Mouse (Mus musculus) liver, postnatal 0 days (tissue): ENCODE measurements around the gene Glod4. TPM values are rescaled to one million over a fixed set of nuclear protein-coding genes. Genes with fewer than 3 reads are reported as not detected.
A peak's percentile ranks its signal among the peaks of the same experiment; 100 is the strongest.

Experiments used
- ATAC-seq: fragments of 200-750 bp; cut with Nextera tagmentation; 2 replicates; pipeline ENCODE4 v1.8.0; 2017; ENCODE audit warnings: mild to moderate bottlenecking, moderate library complexity
- DNase-seq: peaks from one replicate; pipeline ENCODE4 v3.0.0-alpha.2; 2016
- H3K27ac ChIP-seq: fragments of 300-500 bp; sonication (generic); 2 replicates; pipeline ENCODE4 v1.5.1; 2014; ENCODE audit warnings: antibody characterized with exemption, moderate library complexity, mild to moderate bottlenecking, low read depth
- H3K27me3 ChIP-seq: fragments of 300-500 bp; sonication (generic); 2 replicates; pipeline ENCODE4 v1.6.1; 2014; ENCODE audit warnings: low read length, control low read depth, mixed read lengths; ENCODE audit not compliant: insufficient read depth
- H3K36me3 ChIP-seq: fragments of 300-500 bp; sonication (generic); replicated peaks from 2 replicates; pipeline ENCODE4 v1.6.1; 2014; ENCODE audit warnings: mild to moderate bottlenecking, control low read depth, low read length, moderate library complexity, mixed read lengths; ENCODE audit not compliant: insufficient read depth
- H3K4me1 ChIP-seq: fragments of 300-500 bp; sonication (generic); 2 replicates; pipeline ENCODE4 v1.6.1; 2014; ENCODE audit warnings: antibody characterized with exemption, mild to moderate bottlenecking, control low read depth; ENCODE audit not compliant: insufficient read depth
- H3K4me2 ChIP-seq: fragments of 300-500 bp; sonication (generic); 2 replicates; pipeline ENCODE4 v1.6.1; 2014; ENCODE audit warnings: low read depth, mild to moderate bottlenecking, low read length, moderate library complexity, mixed read lengths
- H3K4me3 ChIP-seq: fragments of 300-500 bp; sonication (generic); 2 replicates; pipeline ENCODE4 v1.5.1; 2014; ENCODE audit warnings: low read depth, low read length
- H3K9ac ChIP-seq: fragments of 300-500 bp; sonication (generic); replicated peaks from 2 replicates; pipeline ENCODE4 v1.6.1; 2014; ENCODE audit warnings: mild to moderate bottlenecking, moderate library complexity
- H3K9me3 ChIP-seq: fragments of 300-500 bp; sonication (generic); 2 replicates; pipeline ENCODE4 v1.6.1; 2016; ENCODE audit warnings: mild to moderate bottlenecking, control low read depth, low read length, mixed read lengths
- CTCF ChIP-seq: sonication (generic); IDR thresholded peaks from 2 replicates; pipeline ENCODE4 v1.5.1; 2016; ENCODE audit warnings: antibody characterized with exemption, low read depth
- EP300 ChIP-seq: IDR thresholded peaks from 2 replicates; pipeline ENCODE4 v1.6.1; 2016; ENCODE audit warnings: antibody characterized with exemption, low read depth, mild to moderate bottlenecking
- WGBS: fragments of 180-500 bp; shearing (Covaris S2); extraction: QIAGEN DNeasy Blood & Tissue Kit; methylation state at CpG from one replicate; pipeline ENCODE4 v1.1.7; 2014; ENCODE audit not compliant: insufficient replicate concordance; 5-methylcytosine and 5-hydroxymethylcytosine counted together
- polyA plus RNA-seq: library from polyadenylated mRNA; unstranded; fragments of >200 nt; fragmentation: Nextera tagmentation; extraction: Ambion mirVana; gene quantifications from 2 replicates; pipeline ENCODE4 v1.2.1, GENCODE M21; 2015

The Glod4 gene
- polyA plus RNA-seq, 1 experiment from 2014 or later: 43.6 TPM

DNA sequence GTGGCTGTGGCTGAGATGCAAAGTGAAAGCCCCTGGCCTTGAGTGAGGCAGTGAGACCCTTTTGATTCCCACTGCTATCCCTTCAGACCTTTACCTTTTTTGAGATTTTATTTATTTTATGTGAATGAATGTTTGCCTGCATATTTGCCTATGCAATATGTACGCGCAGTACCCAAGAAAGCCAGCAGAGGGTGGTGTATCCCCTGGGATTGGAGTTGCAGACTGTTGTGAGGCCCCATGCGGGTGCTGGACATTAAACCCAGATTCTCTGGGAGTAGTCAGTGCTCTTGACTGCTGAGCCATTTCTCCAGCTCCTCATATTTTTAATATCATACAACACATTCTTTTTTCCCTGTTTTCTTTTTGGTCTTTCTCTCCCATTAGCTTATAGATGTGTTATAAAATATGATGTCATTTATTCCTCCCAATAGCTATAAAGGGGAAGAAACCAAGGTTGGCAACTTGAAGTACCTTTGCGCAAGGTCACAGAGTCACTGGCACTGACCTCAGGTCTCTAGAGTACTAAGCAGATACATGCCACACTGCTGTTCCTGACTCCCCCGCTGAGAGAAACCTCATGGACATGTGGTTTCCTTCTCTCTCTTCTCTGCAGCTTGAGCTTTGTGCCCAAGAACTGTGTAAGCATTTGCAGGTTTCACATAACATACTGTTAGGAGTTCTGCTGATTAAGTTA, 157.5 kb downstream of the Glod4 start:
- H3K4me2 ChIP-seq: no peak overlapping the region
- no peaks in the 10 kb centered on the region for H3K9me3 ChIP-seq
- DNase-seq: peak; percentile 71
- no peak overlapping the region for H3K4me3 ChIP-seq
- TF ChIP-seq EP300: no peak
- TF ChIP-seq CTCF: peak; percentile 82
- WGBS: 69% methylated on average over 5 of the region's 5 CpGs
- no peak for ATAC-seq
- H3K9ac ChIP-seq: no peak overlapping the region
- H3K27me3 ChIP-seq: no peaks in the 10 kb centered on the region
- no peaks in the 10 kb centered on the region for H3K4me1 ChIP-seq
- no peak overlapping the region for H3K27ac ChIP-seq
- peaks cover 24% of the 10 kb centered on the region for H3K36me3 ChIP-seq

DNA sequence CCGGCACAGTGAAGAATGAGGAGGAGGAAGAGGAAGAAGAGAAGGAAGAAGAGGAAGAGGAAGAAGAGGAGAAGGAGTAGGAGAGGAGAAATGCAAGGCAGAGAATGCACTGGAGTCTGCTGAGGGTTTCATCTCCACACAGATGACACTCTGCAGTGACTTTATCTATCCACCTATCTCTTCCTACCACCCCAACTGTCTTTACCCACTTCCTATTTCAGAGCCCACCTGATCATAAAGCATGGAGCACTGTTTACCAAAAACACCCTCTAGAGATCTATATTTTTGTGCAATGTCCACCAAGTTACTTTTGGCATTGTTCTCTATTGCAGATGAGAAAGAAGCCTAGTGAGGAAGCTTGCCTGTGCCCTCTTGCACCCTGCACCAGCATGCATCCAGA, 158.6 kb downstream of the Glod4 start:
- 58% methylated on average over 1 of the region's 1 CpGs for WGBS

DNA sequence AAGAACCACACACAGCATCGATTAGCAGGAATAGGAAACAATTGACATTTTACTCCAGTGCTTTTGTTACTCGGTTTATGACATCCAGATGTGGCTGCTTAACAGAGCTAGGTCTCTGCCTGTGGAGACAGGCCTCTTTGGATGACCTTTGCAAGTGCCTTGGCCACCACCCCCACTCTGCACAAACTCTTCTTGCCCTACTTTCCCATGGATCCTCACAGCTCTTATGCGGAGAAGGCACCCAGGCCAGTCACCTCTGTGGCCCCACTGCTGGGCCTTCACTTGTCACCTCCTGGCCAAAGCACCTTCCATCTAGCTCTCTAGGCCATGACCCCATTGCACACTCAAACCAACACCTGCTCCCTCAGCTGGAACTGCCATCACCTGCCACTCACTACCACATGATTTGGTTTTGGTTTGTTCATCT, 159.6 kb downstream of the Glod4 start:
- Histone ChIP-seq H3K36me3 (peaks cover 26% of the 10 kb centered on the region), H3K4me1 (no peaks in the 10 kb centered on the region), H3K9ac (no peak overlapping the region), H3K4me3 (no peak overlapping the region), H3K9me3 (no peaks in the 10 kb centered on the region), H3K27me3 (no peaks in the 10 kb centered on the region), H3K27ac (no peak overlapping the region), H3K4me2 (no peak overlapping the region)
- TF ChIP-seq EP300: no peak
- TF ChIP-seq CTCF: no peak
- no peak for DNase-seq
- 79% methylated on average over 3 of the region's 3 CpGs for WGBS
- no peak for ATAC-seq

More for the DNA sequence above, 158.6 kb downstream of the Glod4 start:
- ATAC-seq: no peak
- no peaks in the 10 kb centered on the region for H3K9me3 ChIP-seq
- H3K4me3 ChIP-seq: no peak overlapping the region
- no peak for DNase-seq
- no peak for TF ChIP-seq CTCF
- TF ChIP-seq EP300: no peak
- H3K27ac ChIP-seq: no peak overlapping the region
- no peak overlapping the region for H3K4me2 ChIP-seq
- no peaks in the 10 kb centered on the region for H3K4me1 ChIP-seq
- H3K36me3 ChIP-seq: peaks cover 29% of the 10 kb centered on the region
- H3K27me3 ChIP-seq: no peaks in the 10 kb centered on the region
- H3K9ac ChIP-seq: no peak overlapping the region

DNA sequence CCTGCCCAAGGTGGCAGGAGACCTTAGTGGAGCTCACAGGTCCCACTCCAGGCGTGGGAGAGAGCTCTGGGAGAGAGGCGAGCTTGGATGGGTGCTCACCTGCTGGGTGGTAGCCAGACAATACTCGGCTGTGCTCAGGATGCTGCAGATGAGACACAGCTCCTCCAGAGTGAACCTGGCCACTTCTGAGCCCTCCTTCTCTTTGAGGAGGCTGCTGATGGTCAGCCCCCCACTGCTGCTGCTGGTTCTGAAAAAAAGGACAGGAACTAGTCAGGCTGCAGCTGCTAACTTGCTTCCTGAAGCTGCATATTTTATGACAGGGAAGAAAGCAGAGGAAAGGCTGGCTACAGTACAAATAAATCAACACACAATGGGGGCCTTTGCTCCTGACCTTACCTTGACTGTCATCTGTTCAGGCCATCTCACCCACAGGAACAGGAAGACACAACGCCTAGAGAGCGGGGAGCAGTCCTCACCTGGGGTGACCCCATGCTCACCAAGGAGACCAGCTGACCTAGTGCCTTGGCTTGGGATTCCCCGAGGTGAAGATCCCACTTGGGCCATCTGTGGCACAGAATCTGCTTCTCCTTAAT, 162.4 kb downstream of the Glod4 start:
- DNase-seq: no peak
- no peak overlapping the region for H3K4me3 ChIP-seq
- no peak for TF ChIP-seq CTCF
- no peak for TF ChIP-seq EP300
- 71% methylated on average over 6 of the region's 6 CpGs for WGBS
- H3K4me1 ChIP-seq: no peaks in the 10 kb centered on the region
- peaks cover 31% of the 10 kb centered on the region for H3K36me3 ChIP-seq
- H3K4me2 ChIP-seq: no peak overlapping the region
- H3K9me3 ChIP-seq: no peaks in the 10 kb centered on the region
- ATAC-seq: no peak
- no peak overlapping the region for H3K9ac ChIP-seq
- no peaks in the 10 kb centered on the region for H3K27me3 ChIP-seq
- no peak overlapping the region for H3K27ac ChIP-seq

DNA sequence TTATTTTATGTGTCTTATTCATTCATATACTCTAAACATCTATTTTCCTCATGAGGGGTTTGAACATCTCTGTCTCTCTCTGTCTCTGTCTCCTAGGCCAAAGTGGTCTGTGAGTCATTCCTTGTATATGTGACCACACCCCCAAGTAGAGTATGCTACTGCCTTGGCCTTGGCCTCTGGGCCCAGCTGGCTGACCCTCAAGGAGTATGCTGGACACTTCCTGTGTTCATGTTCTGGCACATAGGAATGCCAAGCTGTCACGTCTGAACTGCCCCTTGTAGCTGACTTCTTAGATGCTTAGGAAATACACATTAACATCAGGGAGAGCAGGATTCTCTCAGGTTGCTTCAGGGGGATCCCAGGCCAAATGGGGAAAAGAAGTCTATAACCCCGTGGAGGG, 163.2 kb downstream of the Glod4 start:
- DNase-seq (no peak), ATAC-seq (no peak)
- 47% methylated on average over 2 of the region's 2 CpGs for WGBS

DNA sequence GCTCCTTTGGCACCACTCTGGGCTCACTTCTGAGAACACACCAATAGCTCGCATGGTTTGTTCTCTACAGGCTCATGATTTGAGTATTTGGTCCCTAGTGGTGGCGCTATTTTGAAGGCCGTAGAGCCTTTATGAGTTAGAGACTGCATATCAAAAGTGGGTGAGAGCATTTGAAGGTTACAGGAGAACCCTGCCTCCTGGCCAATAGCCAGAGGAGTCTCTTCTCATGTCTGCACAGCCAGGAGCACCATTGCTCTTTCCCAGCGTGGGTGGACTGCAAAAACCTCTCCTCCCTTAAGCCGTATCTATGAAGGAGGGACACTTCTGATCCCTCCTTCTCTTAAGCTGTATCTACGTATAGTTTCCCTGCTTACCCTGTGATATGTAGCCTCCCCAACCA, 166.2 kb downstream of the Glod4 start:
- peaks cover 33% of the 10 kb centered on the region for H3K36me3 ChIP-seq
- no peaks in the 10 kb centered on the region for H3K27me3 ChIP-seq
- no peak overlapping the region for H3K9ac ChIP-seq
- H3K4me1 ChIP-seq: no peaks in the 10 kb centered on the region
- no peak overlapping the region for H3K4me3 ChIP-seq
- no peaks in the 10 kb centered on the region for H3K9me3 ChIP-seq
- H3K4me2 ChIP-seq: no peak overlapping the region
- ATAC-seq: no peak
- WGBS: 84% methylated on average over 6 of the region's 6 CpGs
- TF ChIP-seq EP300 (no peak), CTCF (no peak)
- H3K27ac ChIP-seq: no peak overlapping the region
- no peak for DNase-seq

More for the DNA sequence above, 163.2 kb downstream of the Glod4 start:
- H3K27ac ChIP-seq: no peak overlapping the region
- H3K9me3 ChIP-seq: no peaks in the 10 kb centered on the region
- no peak overlapping the region for H3K9ac ChIP-seq
- H3K36me3 ChIP-seq: peaks cover 31% of the 10 kb centered on the region
- H3K4me1 ChIP-seq: no peaks in the 10 kb centered on the region
- no peak overlapping the region for H3K4me3 ChIP-seq
- TF ChIP-seq CTCF: no peak
- TF ChIP-seq EP300: no peak
- no peaks in the 10 kb centered on the region for H3K27me3 ChIP-seq
- no peak overlapping the region for H3K4me2 ChIP-seq
